Mouse (Mus musculus) thymus, adult 2 months (tissue): ENCODE measurements around the gene Etnppl.

Experiments
- CTCF ChIP-seq: fragments of 200-500 bp; IDR thresholded peaks from 2 replicates; pipeline ENCODE4 v1.5.1; 2012; ENCODE audit warnings: mild to moderate bottlenecking, control low read depth, low read length, moderate library complexity, borderline replicate concordance; ENCODE audit not compliant: control insufficient read depth, poor library complexity, insufficient read depth; ENCODE audit errors: extremely low read depth
- POLR2A ChIP-seq: fragments of 200-500 bp; IDR thresholded peaks from 2 replicates; pipeline ENCODE4 v1.6.1; 2012; ENCODE audit warnings: mild to moderate bottlenecking, low read length, control low read depth, moderate library complexity; ENCODE audit not compliant: control insufficient read depth, poor library complexity, insufficient read depth; ENCODE audit errors: extremely low read depth

GRCm38 (mm10) chr3:130628358-130628757 is 11.1 kb downstream of the Etnppl start:
- no peak for TF ChIP-seq CTCF
- TF ChIP-seq POLR2A = no peak
